Mouse (Mus musculus) thymus, adult 2 months (tissue): Measurements from ENCODE around the gene Fermt3. TPM values are rescaled to one million over a fixed set of nuclear protein-coding genes. Genes with fewer than 3 reads are reported as not detected.

Experiments used
- DNase-seq: peaks from one replicate; pipeline ENCODE4 v3.0.0; 2021
- H3K27ac ChIP-seq: fragments of 200-500 bp; 2 replicates; pipeline ENCODE4 v1.5.1; 2012; ENCODE audit warnings: low read length, control low read depth; ENCODE audit not compliant: control insufficient read depth, insufficient read depth
- H3K27me3 ChIP-seq: fragments of 200-500 bp; 2 replicates; pipeline ENCODE4 v1.6.1; 2012; ENCODE audit warnings: mild to moderate bottlenecking, low read length, moderate library complexity, mixed read lengths; ENCODE audit not compliant: control insufficient read depth, insufficient read depth
- H3K36me3 ChIP-seq: fragments of 200-500 bp; 2 replicates; pipeline ENCODE4 v1.6.1; 2012; ENCODE audit warnings: mild to moderate bottlenecking, low read length, moderate library complexity; ENCODE audit not compliant: control insufficient read depth, insufficient read depth
- H3K4me1 ChIP-seq: fragments of 200-500 bp; replicated peaks from 2 replicates; pipeline ENCODE4 v1.6.1; 2012; ENCODE audit warnings: low read length; ENCODE audit not compliant: control insufficient read depth, insufficient read depth
- H3K4me3 ChIP-seq: fragments of 200-500 bp; 2 replicates; pipeline ENCODE4 v1.5.1; 2012; ENCODE audit warnings: mild to moderate bottlenecking, low read length, control low read depth, moderate library complexity; ENCODE audit not compliant: control insufficient read depth, insufficient read depth
- CTCF ChIP-seq: fragments of 200-500 bp; IDR thresholded peaks from 2 replicates; pipeline ENCODE4 v1.5.1; 2012; ENCODE audit warnings: mild to moderate bottlenecking, control low read depth, low read length, moderate library complexity, borderline replicate concordance; ENCODE audit not compliant: control insufficient read depth, poor library complexity, insufficient read depth; ENCODE audit errors: extremely low read depth
- POLR2A ChIP-seq: fragments of 200-500 bp; IDR thresholded peaks from 2 replicates; pipeline ENCODE4 v1.6.1; 2012; ENCODE audit warnings: mild to moderate bottlenecking, low read length, control low read depth, moderate library complexity; ENCODE audit not compliant: control insufficient read depth, poor library complexity, insufficient read depth; ENCODE audit errors: extremely low read depth
- WGBS: fragments of 180-500 bp; shearing (Covaris S2); methylation state at CpG from one replicate; pipeline ENCODE4 v1.1.7; 2018; 5-methylcytosine and 5-hydroxymethylcytosine counted together
- polyA plus RNA-seq: library from polyadenylated mRNA; depleted of rRNA; stranded (reverse); fragments of >200 nt; gene quantifications from 2 replicates; pipeline ENCODE4 v1.2.3, GENCODE M21; 2012

The Fermt3 gene
- polyA plus RNA-seq, 1 experiment, result 345 TPM

GRCm38 (mm10) chr19:6987061-6987903 lies 32.0 kb downstream of the Fermt3 start, which contains the start of gene Vegfb:
TSS of gene Vegfb (minus strand) at chr19:6987651.
- TF ChIP-seq POLR2A (peak; percentile 50; the same call in 1 of the 2 replicates), CTCF (no peak)
- peaks cover 22% of the 10 kb centered on the region for H3K4me1 ChIP-seq
- WGBS, result 1% methylated on average over 82 of the region's 85 CpGs
- DNase-seq, result peak; percentile 77
- H3K27me3 ChIP-seq, result no peaks in the 10 kb centered on the region
- no peak within 1 kb of the TSS for H3K27ac ChIP-seq
- H3K36me3 ChIP-seq, result no peaks in the 10 kb centered on the region
- H3K4me3 ChIP-seq, result peak within 1 kb of the TSS; percentile 59

GRCm38 (mm10) chr19:6985951-6986708 lies 33.1 kb downstream of the Fermt3 start:
- Histone ChIP-seq H3K27ac (no peak overlapping the region), H3K36me3 (no peaks in the 10 kb centered on the region), H3K27me3 (no peaks in the 10 kb centered on the region), H3K4me1 (peaks cover 16% of the 10 kb centered on the region), H3K4me3 (no peak overlapping the region)
- no peak for TF ChIP-seq CTCF
- no peak for TF ChIP-seq POLR2A
- WGBS, result 90% methylated on average over 10 of the region's 10 CpGs
- no peak for DNase-seq

GRCm38 (mm10) chr19:6985300-6985699 lies 34.0 kb downstream of the Fermt3 start:
- Histone ChIP-seq H3K4me3 (no peak overlapping the region), H3K27ac (no peak overlapping the region), H3K36me3 (no peaks in the 10 kb centered on the region), H3K4me1 (peaks cover 16% of the 10 kb centered on the region), H3K27me3 (no peaks in the 10 kb centered on the region)
- TF ChIP-seq CTCF (no peak), POLR2A (no peak)
- WGBS, result 97% methylated on average over 19 of the region's 19 CpGs
- no peak for DNase-seq

- Histone ChIP-seq H3K36me3 (no peaks in the 10 kb centered on the region), H3K4me1 (peaks cover 23% of the 10 kb centered on the region), H3K27ac (no peak overlapping the region), H3K4me3 (no peak overlapping the region), H3K27me3 (no peaks in the 10 kb centered on the region)
- 98% methylated on average over 5 of the region's 5 CpGs for WGBS
- no peak for DNase-seq
- TF ChIP-seq POLR2A (no peak), CTCF (no peak)
These were observed 35.6 kb downstream of the Fermt3 start for GRCm38 (mm10) chr19:6983621-6984020.

- no peak for DNase-seq
- H3K36me3 ChIP-seq, result peaks cover 6% of the 10 kb centered on the region; the same call in 1 of the 2 replicates
- TF ChIP-seq CTCF (no peak), POLR2A (no peak)
- peaks cover 29% of the 10 kb centered on the region for H3K4me1 ChIP-seq
- H3K4me3 ChIP-seq, result no peak overlapping the region
- no peak overlapping the region for H3K27ac ChIP-seq
- no peaks in the 10 kb centered on the region for H3K27me3 ChIP-seq
- 97% methylated on average over 4 of the region's 4 CpGs for WGBS
These were observed 37.8 kb downstream of the Fermt3 start for GRCm38 (mm10) chr19:6981465-6981864.

GRCm38 (mm10) chr19:6980381-6981093 lies 38.7 kb downstream of the Fermt3 start, which contains the start of gene Fkbp2:
TSS of gene Fkbp2 (minus strand) at chr19:6980501.
- peak within 1 kb of the TSS; percentile 65 for H3K4me3 ChIP-seq
- WGBS, result under 1% methylated on average over 38 of the region's 38 CpGs
- H3K27ac ChIP-seq, result peak within 1 kb of the TSS; percentile 53
- peak; percentile 37; the same call in 1 of the 2 replicates for TF ChIP-seq CTCF
- peak; percentile 35 for TF ChIP-seq POLR2A
- peak; percentile 98 for DNase-seq
- H3K27me3 ChIP-seq, result no peaks in the 10 kb centered on the region
- peaks cover 28% of the 10 kb centered on the region for H3K4me1 ChIP-seq
- peaks cover 6% of the 10 kb centered on the region; the same call in 1 of the 2 replicates for H3K36me3 ChIP-seq
